Mouse (Mus musculus) heart, postnatal 36 days (tissue): ENCODE measurements around the gene Zfp553. TPM values are rescaled to one million over a fixed set of nuclear protein-coding genes. Genes with fewer than 3 reads are reported as not detected.

Experiments
- DNase-seq, 2 experiments: peaks; one replicate each; pipeline ENCODE4 v3.0.0; 2021 to 2022
- intact Hi-C: fragments of 180-260 bp; cut with DNase I; formaldehyde crosslinking; loops from one replicate; pipeline ENCODE4 v1.15.1; 2025
- total RNA-seq, 2 experiments: library from RNA; stranded (reverse); gene quantifications; 2 replicates each; pipeline ENCODE4 v1.2.3; 2021

Zfp553 gene
- total RNA-seq, 2 experiments from 2014 or later: 6.0 to 6.6 TPM

DNA sequence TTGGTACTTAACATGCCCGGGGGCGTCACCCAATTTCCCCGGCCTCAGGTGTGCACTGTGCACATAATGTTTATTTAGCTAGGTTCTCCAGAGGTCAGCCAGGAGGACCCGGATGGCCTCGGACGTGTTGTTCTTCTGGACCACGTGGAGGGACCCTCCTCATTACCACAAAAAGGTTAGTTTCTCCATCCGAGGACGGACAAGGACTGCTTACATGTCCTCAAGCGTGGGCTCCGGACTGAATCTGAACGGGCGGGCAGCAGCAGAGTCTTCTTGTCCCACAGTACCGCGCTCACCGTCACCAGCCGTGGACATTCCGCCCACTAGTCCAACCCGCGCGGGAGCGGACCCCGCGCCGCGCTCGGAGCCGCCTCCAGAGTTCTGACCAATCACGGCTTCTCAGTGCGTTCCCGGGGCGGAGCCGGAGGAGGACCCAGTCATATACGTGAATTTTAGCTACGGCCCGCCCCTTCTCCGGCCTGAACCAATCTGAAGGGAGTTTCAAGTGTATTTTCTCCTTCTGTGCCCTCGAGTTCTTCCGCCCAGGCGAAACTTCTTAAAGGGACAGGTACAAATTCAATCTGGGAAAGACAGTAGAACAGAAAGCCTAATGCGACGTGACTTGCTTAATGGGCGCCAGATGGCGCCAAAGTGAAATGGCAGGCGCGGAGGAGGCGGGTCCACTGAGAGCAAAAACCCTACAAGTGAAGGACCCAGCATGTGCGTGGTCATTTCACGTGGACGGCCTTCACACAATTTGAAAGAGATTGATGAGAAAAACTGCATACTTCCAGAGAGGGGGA, 27.6 kb downstream of the Zfp553 start, which contains the start of gene Dctpp1:
Gene Dctpp1 (minus strand): TSS at position 401 of the 803 bp plus-strand sequence.
- DNase-seq: peak; percentile 94 to 95
- intact Hi-C loops: loop anchor here (2.0 to 5.0 kb wide), 2 partner anchors 14 to 82 kb away; partner anchors contain the start of gene Sephs2

DNA sequence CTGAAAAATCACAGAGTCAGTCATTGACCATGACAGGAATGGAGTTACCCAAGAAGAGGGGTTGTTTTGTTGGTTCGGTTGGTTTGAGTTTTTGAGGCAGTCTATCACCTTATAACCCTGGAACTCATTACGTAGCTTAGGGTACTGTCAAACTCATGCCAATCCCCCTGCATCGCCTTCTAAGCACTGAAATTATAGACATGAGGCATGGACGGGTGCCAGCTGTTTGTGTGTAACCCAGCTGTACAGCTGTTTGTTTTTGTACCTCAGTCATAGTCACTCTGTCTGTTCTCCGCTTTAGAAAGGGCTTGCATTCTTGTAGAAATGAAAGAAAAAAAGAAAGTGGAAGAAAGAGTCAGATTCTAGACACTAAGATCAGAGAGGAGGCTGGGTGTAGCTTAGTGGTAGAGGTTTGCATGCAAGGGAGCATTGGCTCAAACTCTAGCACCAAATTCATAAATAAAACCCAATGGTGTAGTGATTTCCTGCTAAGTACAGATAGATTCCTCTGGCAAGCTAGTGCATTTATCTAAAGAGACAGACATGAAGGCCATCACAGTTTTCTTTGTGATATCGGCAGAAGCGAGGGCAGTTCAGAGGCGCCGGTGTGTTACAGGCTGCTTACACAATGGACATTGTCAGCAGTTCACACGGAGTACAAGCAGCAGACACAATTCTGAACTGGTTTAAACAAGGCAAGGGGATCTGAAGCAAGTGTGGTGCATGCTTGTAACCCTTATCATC, 29.5 kb downstream of the Zfp553 start:
- intact Hi-C loops: loop anchor here (5.0 kb wide), 1 partner anchor 80 kb away; no protein-coding TSS in a partner anchor
- no peak for DNase-seq

DNA sequence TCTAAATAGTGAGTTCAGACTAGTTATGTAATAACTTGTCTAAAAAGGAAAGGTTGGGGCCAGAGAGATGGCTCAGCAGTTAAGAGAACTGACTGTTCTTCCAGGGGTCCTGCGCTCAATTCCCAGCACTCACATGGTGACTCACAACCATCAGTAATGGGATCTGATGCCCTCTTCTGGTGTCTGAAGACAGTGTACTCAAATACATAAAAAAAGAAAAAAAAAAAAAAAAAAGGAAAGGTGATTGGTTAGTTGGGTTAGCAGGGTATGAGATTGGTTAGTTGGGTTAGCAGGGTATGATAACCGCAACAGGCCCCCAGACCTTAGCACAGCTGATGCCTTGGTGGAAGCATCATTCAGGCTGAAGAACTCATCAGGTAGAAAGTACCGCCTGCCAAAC, 30.7 kb downstream of the Zfp553 start:
- intact Hi-C loops: loop anchor here (5.0 kb wide), 1 partner anchor 79 kb away; no protein-coding TSS in a partner anchor
- DNase-seq: no peak

DNA sequence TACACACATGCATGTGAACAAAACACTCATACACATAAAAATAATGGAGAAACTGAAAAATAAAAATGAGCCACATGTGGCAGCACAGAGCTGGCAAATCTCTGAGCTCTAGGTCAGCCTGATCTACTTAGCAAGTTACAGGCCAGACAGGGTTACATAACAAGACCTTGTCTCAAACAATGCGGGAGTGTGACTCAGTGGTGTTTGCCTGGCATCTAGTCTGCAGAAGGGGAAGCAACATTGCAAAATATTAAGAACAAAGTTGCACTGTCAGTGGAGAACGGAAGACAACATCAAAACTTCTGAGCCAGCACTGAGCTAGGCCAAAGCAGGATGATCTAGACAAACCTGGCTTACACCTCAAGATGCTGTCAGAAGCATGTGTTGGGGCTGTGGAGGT, 37.4 kb downstream of the Zfp553 start:
- intact Hi-C loops: no loop called here
- no peak for DNase-seq

DNA sequence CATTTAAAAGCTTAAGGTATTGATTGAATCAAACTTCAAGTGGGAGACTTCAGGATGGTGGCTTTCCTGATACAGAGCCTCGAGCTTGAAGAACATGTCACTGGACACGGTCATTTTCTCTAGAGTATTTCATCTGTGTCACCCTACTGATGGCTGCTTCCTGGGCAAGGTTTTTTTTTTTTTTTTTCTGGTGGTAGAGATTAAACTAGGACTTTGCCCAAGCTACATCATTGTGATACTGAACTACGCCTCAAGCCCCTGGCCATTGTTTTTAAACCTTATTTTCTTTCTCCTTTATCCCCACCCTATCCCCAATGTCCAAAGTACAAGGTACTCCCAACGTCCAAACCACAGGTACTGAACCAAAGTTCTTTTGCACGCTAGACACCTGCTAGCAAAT, 37.8 kb downstream of the Zfp553 start:
- intact Hi-C loops: no loop called here
- no peak for DNase-seq

DNA sequence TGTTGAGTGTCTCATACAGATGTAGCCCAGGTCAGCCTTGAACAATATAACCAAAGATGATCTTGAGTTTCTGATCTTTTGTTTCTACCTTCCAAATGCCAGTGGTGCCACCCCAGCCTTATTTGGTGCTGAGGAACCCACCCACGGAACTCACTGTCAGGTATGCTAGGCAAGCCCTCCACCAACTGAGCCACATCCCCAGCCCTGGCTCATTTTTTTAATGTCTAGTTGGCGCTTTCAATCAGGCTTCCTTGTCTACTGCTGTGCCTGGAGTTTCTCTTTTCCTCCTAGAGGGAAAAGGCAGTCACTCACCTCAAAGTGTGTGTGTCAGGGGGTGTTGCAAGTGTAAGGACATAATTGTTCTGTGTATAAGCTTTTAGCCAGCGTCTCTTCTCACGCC, 38.2 kb downstream of the Zfp553 start:
- intact Hi-C loops: no loop called here
- no peak for DNase-seq

DNA sequence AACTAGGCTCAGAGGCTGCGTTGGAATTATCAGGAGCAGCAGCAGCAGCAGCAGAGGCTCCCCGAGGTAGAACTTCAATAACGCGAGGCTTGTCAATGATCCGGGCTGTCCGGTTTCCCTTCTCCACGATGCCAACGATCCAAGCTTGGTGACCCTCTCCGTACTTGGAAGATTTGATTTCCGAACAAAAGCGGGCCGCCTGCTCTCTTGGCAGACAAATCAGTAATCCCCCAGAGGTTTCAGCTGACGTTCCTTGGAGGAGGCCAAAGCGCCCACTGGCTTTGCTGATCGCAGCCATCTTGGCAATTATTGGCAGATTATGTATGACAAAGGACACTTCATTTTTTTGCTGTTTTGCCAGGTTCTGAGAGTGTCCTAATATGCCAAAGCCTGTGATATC, 39.7 kb downstream of the Zfp553 start:
- intact Hi-C loops: no loop called here
- no peak for DNase-seq

DNA sequence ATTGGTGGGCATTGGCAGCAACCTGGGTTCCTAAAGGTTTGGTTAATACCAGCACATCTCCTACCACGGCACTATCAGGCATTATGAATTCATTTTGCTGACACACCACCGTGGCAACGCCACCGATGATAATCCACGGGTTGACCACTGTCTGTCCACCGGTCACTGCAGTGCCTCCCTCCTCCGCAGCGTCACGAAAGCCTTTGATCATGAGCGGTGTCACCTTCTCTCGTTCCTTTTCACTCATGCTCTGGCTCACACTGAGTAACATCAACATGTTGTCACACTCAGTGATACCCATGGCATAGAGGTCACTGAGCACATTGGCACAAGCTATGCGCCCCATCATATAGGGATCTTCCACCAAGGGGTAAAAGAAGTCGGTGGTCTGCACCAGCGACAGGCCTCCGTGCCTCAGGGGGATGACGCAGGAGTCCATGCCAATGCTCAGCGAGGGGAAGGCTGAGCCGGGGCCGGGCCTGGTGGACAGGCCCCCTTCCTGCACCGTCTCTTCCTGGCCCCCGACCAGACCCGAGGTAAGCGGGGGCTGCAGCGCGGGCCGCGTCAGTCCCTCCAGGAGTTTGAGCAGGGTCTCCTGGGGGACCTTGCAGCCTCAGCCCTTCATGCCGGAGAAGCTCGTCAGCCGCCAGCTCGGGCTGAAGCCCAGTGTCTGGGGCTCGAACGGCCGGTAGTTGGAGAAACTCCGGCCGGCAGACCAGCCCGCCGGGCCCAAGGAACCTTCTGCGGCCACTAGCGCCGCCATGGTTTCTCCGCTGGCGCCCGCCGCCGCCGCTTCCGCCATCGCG, 40.5 kb downstream of the Zfp553 start:
- DNase-seq: no peak
- intact Hi-C loops: no loop called here

DNA sequence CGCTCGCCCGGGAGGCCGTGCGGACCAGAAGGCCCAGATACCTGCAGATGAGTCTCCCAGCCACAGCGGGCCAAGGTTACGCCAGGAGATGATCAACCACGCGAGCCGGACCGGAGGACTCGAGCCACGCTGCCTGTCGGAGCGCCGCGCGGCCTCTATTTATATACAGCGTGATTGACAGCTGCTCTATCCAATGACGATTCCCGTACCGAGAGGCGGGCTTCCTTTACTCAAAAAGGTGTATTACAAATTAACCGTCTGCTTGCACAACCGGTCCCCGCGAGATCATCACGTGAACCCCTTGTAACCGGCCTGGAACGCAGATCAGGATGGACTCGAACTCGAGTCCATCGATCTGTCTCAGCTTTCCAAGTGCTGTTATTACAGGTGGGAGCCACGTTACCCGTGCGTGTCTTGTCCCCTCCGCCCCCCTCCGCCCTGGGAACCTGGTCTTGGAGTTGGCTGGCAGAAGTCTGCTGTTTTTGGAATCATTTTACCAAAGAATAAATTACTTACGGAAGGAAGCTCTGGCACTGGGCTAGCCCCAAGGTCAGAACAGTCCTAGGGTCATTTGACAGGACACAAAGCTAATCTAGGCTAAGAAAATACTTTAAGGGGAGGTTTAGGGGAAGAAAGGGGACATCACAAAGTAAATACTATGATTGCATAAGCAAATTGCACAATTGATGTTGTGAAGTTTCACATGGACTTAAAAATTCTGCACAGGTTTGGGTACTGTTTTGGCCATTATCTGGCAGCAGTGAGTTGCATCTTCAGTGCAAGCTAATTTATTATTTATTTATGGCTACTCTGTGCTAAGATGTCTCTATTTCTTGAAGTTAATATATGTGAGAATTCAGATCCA, 41.3 kb downstream of the Zfp553 start, which contains the start of gene Sephs2:
Gene Sephs2 (minus strand): TSS at position 131 of the 865 bp plus-strand sequence.
- intact Hi-C loops: loop anchor here (2.0 kb wide), 1 partner anchor 13 kb away; the partner anchor contains the start of gene Dctpp1
- DNase-seq: peak; percentile 98

DNA sequence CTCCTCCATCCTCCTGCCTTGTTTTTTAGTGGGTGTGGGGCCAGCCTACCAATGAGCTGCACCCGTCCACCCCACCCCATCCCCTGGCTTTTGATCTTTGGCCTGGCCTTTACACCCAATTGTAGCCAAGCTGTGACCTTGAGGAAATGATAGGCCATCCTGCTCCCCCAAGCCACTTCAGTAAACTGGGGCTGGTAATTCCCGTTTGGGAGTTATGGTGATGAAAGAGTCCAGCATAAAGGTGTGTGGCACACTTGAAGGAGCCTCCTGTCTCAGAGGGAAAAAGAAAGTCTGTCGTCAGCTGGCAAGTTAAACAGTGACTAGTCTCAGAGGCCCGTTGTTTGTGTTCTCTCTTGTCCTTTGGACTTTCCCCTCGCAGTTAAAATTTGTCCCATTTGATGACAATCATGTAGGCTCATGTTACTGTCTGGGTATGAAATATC, 43.7 kb downstream of the Zfp553 start:
- intact Hi-C loops: no loop called here
- no peak for DNase-seq

DNA sequence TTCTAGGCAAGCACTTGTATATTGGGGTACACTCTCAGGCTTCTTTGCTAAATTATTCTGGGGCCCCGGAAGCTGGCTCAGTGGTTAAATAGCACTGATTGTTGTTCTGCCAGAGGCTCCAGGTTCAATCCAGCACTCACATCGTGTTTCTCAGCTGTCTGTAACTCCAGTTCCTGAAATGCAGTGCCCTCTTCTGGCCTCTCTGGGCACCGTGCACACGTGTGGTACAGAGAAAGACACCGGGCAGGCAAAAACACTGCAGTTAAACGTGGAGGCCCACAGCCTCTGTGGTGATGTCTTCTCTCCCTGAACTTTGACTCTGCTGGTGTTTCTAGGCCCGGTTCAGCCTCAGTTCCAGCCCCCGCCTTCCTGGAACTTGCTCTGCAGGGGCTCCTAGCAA, 45.5 kb downstream of the Zfp553 start:
- intact Hi-C loops: no loop called here
- DNase-seq: no peak

DNA sequence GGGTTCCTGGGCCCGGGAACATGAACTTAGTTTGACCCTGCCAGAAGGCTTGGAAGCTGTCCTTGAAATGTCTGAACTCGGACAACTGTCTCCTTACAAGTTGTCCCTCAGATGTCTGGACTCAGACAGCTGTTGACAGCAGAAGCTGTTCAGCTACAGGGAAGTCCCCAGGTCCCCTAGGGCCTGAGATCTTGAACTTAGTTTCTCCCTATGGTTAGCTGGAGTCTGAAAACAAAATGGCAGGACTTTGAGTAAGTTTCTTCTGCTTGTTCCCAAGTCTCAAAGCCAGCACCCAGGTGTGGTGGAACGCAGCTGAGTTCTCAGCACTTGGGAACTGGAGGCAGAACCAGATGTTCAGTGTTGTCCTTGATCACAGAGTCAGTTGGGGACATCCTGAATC, 47.2 kb downstream of the Zfp553 start:
- DNase-seq: no peak
- intact Hi-C loops: no loop called here

DNA sequence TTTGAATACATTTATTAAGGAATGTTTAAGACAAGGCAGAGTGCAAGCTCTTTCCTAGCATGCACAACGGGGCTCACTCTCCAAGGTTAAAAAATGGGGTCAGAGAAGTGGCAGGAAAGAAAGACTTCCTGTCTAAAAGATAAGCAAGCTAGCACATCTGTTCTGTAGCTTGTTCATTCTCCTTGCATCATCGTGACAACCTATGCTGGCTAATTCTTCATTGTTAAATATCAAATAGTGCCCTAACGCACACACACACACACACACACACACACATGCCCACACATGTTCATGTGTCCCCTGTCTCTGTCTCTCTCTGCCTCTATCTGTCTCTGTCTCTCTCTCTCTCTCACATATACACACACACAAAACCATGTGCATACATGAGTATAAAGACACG, 48.3 kb downstream of the Zfp553 start:
- no peak for DNase-seq
- intact Hi-C loops: no loop called here

DNA sequence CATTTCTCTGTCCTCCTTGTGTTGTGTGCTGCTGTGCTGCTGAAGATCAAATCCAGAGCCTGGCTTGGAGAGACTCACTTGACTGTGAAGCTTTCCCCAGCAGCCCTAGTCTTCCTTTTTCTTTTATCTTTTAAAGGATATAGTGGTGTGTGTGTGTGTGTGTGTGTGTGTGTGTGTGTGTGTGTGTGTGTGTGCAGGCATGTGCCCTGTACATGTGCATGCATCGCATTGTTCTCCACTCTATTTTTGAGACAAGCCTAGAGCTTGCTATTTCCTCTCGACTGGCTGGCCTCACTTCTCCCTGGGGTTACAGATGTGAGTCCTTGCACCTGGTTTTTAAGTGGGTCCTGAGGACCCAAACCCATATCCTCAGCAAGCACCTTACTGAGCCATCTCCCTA, 49.3 kb downstream of the Zfp553 start:
- intact Hi-C loops: no loop called here
- no peak for DNase-seq

DNA sequence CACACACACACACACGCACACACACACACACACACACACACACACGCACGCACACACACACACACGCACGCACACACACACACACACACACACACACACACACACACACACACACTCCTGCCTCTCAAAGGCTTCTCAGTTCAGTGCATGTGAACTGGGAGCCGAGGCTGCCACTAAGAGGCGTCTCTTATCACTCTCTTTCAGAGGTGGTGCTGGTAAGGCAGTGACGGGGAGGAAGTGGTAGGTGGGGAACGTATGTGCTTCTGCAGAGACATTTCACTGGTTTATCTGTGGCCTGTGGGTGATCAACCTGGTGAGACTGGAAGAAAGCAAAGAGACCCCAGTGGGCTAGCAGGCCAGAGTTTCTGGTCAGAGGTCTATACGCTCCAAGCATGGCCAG, 52.3 kb downstream of the Zfp553 start:
- intact Hi-C loops: no loop called here
- DNase-seq: no peak

Other genes starting within 250 kb of the Zfp553 start
- gene Mvp, start 218.4 kb upstream of the Zfp553 start, total RNA-seq: 10 to 100 TPM; 53.5 to 57.7 TPM
- gene Pagr1b, start 216.6 kb upstream of the Zfp553 start, total RNA-seq: not detected
- gene Pagr1a, start 215.7 kb upstream of the Zfp553 start, total RNA-seq: 10 to 100 TPM in 1 of 2 experiments, not detected in 1; 11.8 TPM
- 10 to 100 TPM; 25.2 to 28.6 TPM for gene Gm42742, start 212.0 kb upstream of the Zfp553 start, total RNA-seq
- gene Prrt2, start 211.8 kb upstream of the Zfp553 start, total RNA-seq: 1 to 10 TPM in 1 of 2 experiments, under 1 TPM in 1; 0.57 to 1.2 TPM
- gene Maz, start 206.0 kb upstream of the Zfp553 start, total RNA-seq: 10 to 100 TPM; 66.5 to 71.5 TPM
- gene Kif22, start 190.6 kb upstream of the Zfp553 start, total RNA-seq: 1 to 10 TPM; 1.0 to 2.6 TPM
- gene Zg16, start 145.7 kb upstream of the Zfp553 start, total RNA-seq: not detected
- 1 to 10 TPM; 1.6 to 1.9 TPM for gene AI467606, start 141.7 kb upstream of the Zfp553 start, total RNA-seq
- gene Qprt, start 110.8 kb upstream of the Zfp553 start, total RNA-seq: not detected
- gene Spn, start 95.2 kb upstream of the Zfp553 start, total RNA-seq: under 1 TPM; 0.76 to 0.92 TPM
- 10 to 100 TPM; 36.9 to 38.0 TPM for gene Cd2bp2, start 37.0 kb upstream of the Zfp553 start, total RNA-seq
- 10 to 100 TPM; 24.6 to 26.4 TPM for gene Tbc1d10b, start 24.6 kb upstream of the Zfp553 start, total RNA-seq
- 1 to 10 TPM; 2.4 to 2.5 TPM for gene Mylpf, start 24.2 kb upstream of the Zfp553 start, total RNA-seq
- gene Sept1, start 69 bp downstream of the Zfp553 start, total RNA-seq: 1 to 10 TPM; 2.8 TPM
- 10 to 100 TPM; 19.1 TPM for gene Zfp771, start 11.2 kb downstream of the Zfp553 start, total RNA-seq
- gene Dctpp1, start 27.6 kb downstream of the Zfp553 start, total RNA-seq: 10 to 100 TPM; 40.7 to 45.0 TPM
- gene Sephs2, start 41.0 kb downstream of the Zfp553 start, total RNA-seq: 10 to 100 TPM; 26.7 to 31.4 TPM
- 1 to 10 TPM; 1.2 to 1.5 TPM for gene Itgal, start 63.2 kb downstream of the Zfp553 start, total RNA-seq
- gene Zfp768, start 112.5 kb downstream of the Zfp553 start, total RNA-seq: 10 to 100 TPM; 34.8 to 35.5 TPM
- 1 to 10 TPM; 5.0 to 5.6 TPM for gene Zfp747, start 143.0 kb downstream of the Zfp553 start, total RNA-seq
- 1 to 10 TPM; 2.2 to 3.2 TPM for gene 9130019O22Rik, start 154.1 kb downstream of the Zfp553 start, total RNA-seq
- 1 to 10 TPM; 4.5 to 4.9 TPM for gene E430018J23Rik, start 160.6 kb downstream of the Zfp553 start, total RNA-seq
- 1 to 10 TPM; 2.9 to 4.2 TPM for gene Zfp764, start 173.8 kb downstream of the Zfp553 start, total RNA-seq
- 1 to 10 TPM; 2.5 to 3.9 TPM for gene Zfp688, start 189.0 kb downstream of the Zfp553 start, total RNA-seq
- gene Zfp689, start 216.1 kb downstream of the Zfp553 start, total RNA-seq: 1 to 10 TPM; 1.4 to 1.7 TPM
- gene Prr14, start 226.6 kb downstream of the Zfp553 start, total RNA-seq: 10 to 100 TPM; 25.8 to 28.1 TPM
- 10 to 100 TPM; 32.2 to 35.0 TPM for gene Fbrs, start 246.1 kb downstream of the Zfp553 start, total RNA-seq